Mouse (Mus musculus): ENCODE results near the gene Sema4d.

GRCm38 (mm10) chr13:51710738-51711137, 82.8 kb downstream of the Sema4d start:
- no peak for TF ChIP-seq CHD2 (IDR thresholded peaks at IDR 0.05; ENCODE audit: low read depth, low read length)
- TF ChIP-seq MAFK (IDR thresholded peaks at IDR 0.05; ENCODE audit: insufficient read depth, low read depth, low read length) = no peak
- no peak for TF ChIP-seq HCFC1 (IDR thresholded peaks at IDR 0.05; ENCODE audit: borderline replicate concordance, insufficient read depth, low read length)
